Mouse (Mus musculus) megakaryocyte, embryonic 14.5 days (primary cell): ENCODE measurements around the gene Gpr156.

ENCODE experiments used
- FLI1 ChIP-seq: IDR thresholded peaks from 2 replicates; pipeline ENCODE4 v1.6.1; 2012; ENCODE audit warnings: low read length, inconsistent platforms, mixed read lengths
- GATA1 ChIP-seq: IDR thresholded peaks from 3 replicates; pipeline ENCODE4 v1.6.1; 2012; ENCODE audit warnings: mixed read lengths, low read length, inconsistent platforms, borderline replicate concordance

DNA sequence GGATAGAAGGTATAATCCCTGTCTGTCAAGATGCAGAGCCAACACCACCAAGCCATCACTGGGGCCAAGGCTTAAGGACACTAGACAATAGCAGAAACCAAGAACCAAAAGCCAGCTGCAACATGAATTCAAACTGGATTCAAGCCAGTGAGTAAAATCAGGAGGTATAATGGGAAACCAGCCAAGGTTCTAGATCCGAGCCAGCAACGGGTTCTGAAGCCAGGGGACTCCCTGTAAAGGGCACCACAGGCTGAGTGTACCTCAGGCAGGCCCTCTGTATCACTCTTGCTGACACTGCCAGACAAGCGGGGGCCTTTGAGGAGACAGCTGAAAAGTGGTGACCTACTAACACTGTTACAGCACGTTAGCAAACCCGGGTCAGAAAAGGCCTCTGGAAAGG lies 55.2 kb downstream of the Gpr156 start:
- TF ChIP-seq GATA1: no peak
- no peak for TF ChIP-seq FLI1
